Mouse (Mus musculus) Patski (cell line): ENCODE results near the gene Fsip1. TPM values are rescaled to one million over a fixed set of nuclear protein-coding genes. Genes with fewer than 3 reads are reported as not detected.
A peak's percentile ranks its signal among the peaks of the same experiment; 100 is the strongest.

ENCODE experiments used
- ATAC-seq: fragments of 100-300 bp; one replicate; pipeline ENCODE4 v1.8.0; 2021
- CTCF ChIA-PET: fragments of 350-600 bp; sonication (Branson Sonifier 250); formaldehyde crosslinking; loops from one replicate; lab custom pipeline; 2022; ENCODE audit warnings: inconsistent platforms; lab: Charles Lee
- POLR2A ChIA-PET: fragments of 350-600 bp; sonication (Branson Sonifier 250); formaldehyde crosslinking; loops from one replicate; lab custom pipeline; 2022; ENCODE audit warnings: antibody characterized with exemption, inconsistent platforms; lab: Charles Lee
- DNase-seq: peaks from one replicate; pipeline ENCODE4 v3.0.0-alpha.2; 2011; ENCODE audit warnings: low read depth, low spot score
- H3K27me3 ChIP-seq: fragments of 371-371 bp; one replicate; pipeline ENCODE4 v1.5.1; 2021
- CTCF ChIP-seq: fragments of 100-300 bp; IDR thresholded peaks from one replicate; pipeline ENCODE4 v1.5.1; 2021
- in situ Hi-C: fragments of 300-500 bp; cut with MboI; formaldehyde crosslinking; loops from 3 replicates; pipeline ENCODE4 v1.11.1; 2018; ENCODE audit warnings: low pct_unique_long_range_greater_than_20kb, mixed read lengths
- polyA plus RNA-seq: library from polyadenylated mRNA; unstranded; gene quantifications from one replicate; pipeline ENCODE4 v1.2.3, GENCODE M21; 2021

Fsip1 gene
- polyA plus RNA-seq, 1 experiment from 2014 or later, result 0.99 TPM

DNA sequence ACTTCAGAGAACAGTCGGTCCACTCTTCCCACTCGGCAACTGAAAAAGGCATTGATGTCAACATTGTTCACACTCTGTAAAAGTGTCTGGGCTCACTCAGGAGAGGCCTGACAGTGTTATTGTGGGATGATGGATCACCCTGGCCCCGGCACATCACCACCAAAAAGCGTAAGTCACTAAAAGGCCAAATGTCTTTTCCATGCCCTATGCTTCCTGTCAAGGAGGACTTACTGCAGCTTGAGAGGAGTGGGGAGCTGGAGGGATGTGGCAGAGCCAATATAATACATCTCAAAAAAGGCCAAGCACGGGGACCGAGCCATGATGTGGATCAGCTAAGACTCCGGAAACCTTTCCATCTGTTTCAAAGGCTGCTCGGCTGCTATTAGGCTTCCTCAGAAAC lies 2.2 kb downstream of the Fsip1 start:
- ChIA-PET CTCF (no interaction called here), POLR2A (interaction anchor here (0.6 kb wide), 1 partner anchor 238 kb away, joined by 7 read pairs; no protein-coding TSS in a partner anchor)
- in situ Hi-C loops, result no loop called here
- ATAC-seq (no peak), DNase-seq (no peak)
- no peak for TF ChIP-seq CTCF
- no peaks in the 10 kb centered on the region for H3K27me3 ChIP-seq

GRCm38 (mm10) chr2:118248966-118249365 lies 7.8 kb downstream of the Fsip1 start:
- in situ Hi-C loops, result loop anchor here (5.0 to 25.0 kb wide), 3 partner anchors 137 to 987 kb away; partner anchors contain the start of gene Thbs1
- ATAC-seq, result no peak
- ChIA-PET POLR2A (no interaction called here), CTCF (no interaction called here)
- TF ChIP-seq CTCF, result no peak
- H3K27me3 ChIP-seq, result no peaks in the 10 kb centered on the region
- no peak for DNase-seq

- ChIA-PET CTCF (no interaction called here), POLR2A (no interaction called here)
- in situ Hi-C loops, result loop anchor here (5.0 to 25.0 kb wide), 3 partner anchors 136 to 986 kb away; partner anchors contain the start of gene Thbs1
- no peak for TF ChIP-seq CTCF
- no peak for DNase-seq
- H3K27me3 ChIP-seq, result no peaks in the 10 kb centered on the region
- ATAC-seq, result no peak
These were observed 8.8 kb downstream of the Fsip1 start for GRCm38 (mm10) chr2:118248016-118248415.

- no peaks in the 10 kb centered on the region for H3K27me3 ChIP-seq
- ATAC-seq (no peak), DNase-seq (no peak)
- POLR2A ChIA-PET, result no interaction called here
- in situ Hi-C loops, result loop anchor here (5.0 to 25.0 kb wide), 3 partner anchors 134 to 984 kb away; partner anchors contain the start of gene Thbs1
- CTCF ChIA-PET, result interaction anchor here (1.0 to 4.8 kb wide), 4 partner anchors 24 to 131 kb away, joined by 3 to 28 read pairs (median 4); no protein-coding TSS in a partner anchor
- peak; percentile 85 for TF ChIP-seq CTCF
These were observed 10.9 kb downstream of the Fsip1 start for GRCm38 (mm10) chr2:118245914-118246313.

DNA sequence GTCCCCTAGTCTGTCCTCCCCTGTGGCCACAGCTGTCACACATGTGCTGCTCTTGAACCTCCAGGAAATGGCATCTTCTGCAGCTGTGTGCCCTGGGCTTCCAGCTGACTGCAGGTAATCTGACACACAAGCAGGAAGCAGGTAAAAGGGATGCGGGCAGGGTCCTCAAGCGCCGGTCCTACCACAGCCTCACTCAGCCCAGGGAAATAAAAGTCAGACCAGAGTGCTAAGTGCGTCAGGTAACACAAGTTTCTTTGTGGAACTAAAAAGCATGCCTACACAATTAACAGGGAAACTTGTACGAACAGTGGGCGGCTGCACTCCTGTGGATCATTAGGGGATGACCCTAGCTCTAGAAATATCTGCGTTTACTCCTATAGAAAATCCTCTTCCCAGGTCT lies 20.6 kb downstream of the Fsip1 start:
- DNase-seq (no peak), ATAC-seq (no peak)
- TF ChIP-seq CTCF, result no peak
- in situ Hi-C loops, result loop anchor here (25.0 kb wide), 1 partner anchor 974 kb away; no protein-coding TSS in a partner anchor
- no peaks in the 10 kb centered on the region for H3K27me3 ChIP-seq
- ChIA-PET POLR2A (interaction anchor here (1.2 to 1.6 kb wide), 2 partner anchors 117 to 122 kb away, joined by 3 read pairs; no protein-coding TSS in a partner anchor), CTCF (interaction anchor here (1.9 to 5.8 kb wide), 3 partner anchors 34 to 39 kb away, joined by 4 to 32 read pairs (median 4); no protein-coding TSS in a partner anchor)

DNA sequence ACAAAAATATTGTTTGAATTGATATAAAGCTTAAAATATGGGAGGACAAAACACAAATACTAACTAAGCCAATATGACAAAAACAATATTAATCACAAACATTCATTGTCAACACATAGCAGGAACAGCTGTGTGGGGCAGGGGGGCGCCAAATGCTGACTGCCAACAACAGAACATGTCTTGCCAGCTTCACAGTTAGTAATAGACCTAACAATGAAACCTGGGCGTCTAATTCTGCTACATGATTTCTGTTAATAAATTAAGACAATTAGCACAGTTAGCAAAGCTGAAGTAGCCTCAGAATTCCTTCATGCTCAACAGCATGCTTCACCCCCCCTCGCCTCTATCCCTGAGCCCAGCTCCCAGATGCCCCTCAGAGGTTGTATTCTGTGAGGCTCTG lies 21.2 kb downstream of the Fsip1 start:
- CTCF ChIA-PET, result interaction anchor here (2.3 to 5.8 kb wide), 2 partner anchors 33 to 36 kb away, joined by 4 to 32 read pairs; no protein-coding TSS in a partner anchor
- no peak for TF ChIP-seq CTCF
- no peaks in the 10 kb centered on the region for H3K27me3 ChIP-seq
- in situ Hi-C loops, result loop anchor here (25.0 kb wide), 1 partner anchor 973 kb away; no protein-coding TSS in a partner anchor
- DNase-seq (no peak), ATAC-seq (no peak)
- POLR2A ChIA-PET, result interaction anchor here (1.2 to 1.6 kb wide), 2 partner anchors 116 to 122 kb away, joined by 3 read pairs; no protein-coding TSS in a partner anchor

- DNase-seq (no peak), ATAC-seq (no peak)
- no peaks in the 10 kb centered on the region for H3K27me3 ChIP-seq
- in situ Hi-C loops, result loop anchor here (25.0 kb wide), 1 partner anchor 968 kb away; no protein-coding TSS in a partner anchor
- no peak for TF ChIP-seq CTCF
- POLR2A ChIA-PET, result no interaction called here
- CTCF ChIA-PET, result interaction anchor here (1.3 kb wide), 1 partner anchor 31 kb away, joined by 4 read pairs; no protein-coding TSS in a partner anchor
These were observed 26.2 kb downstream of the Fsip1 start for GRCm38 (mm10) chr2:118230544-118230943.

- ChIA-PET CTCF (no interaction called here), POLR2A (no interaction called here)
- no peaks in the 10 kb centered on the region for H3K27me3 ChIP-seq
- TF ChIP-seq CTCF, result peak; percentile 17
- DNase-seq, result no peak
- ATAC-seq, result no peak
- in situ Hi-C loops, result loop anchor here (25.0 kb wide), 1 partner anchor 966 kb away; no protein-coding TSS in a partner anchor
These were observed 28.2 kb downstream of the Fsip1 start for GRCm38 (mm10) chr2:118228486-118229079.

GRCm38 (mm10) chr2:118225316-118226041 lies 31.3 kb downstream of the Fsip1 start:
- DNase-seq, result no peak
- CTCF ChIA-PET, result interaction anchor here (1.3 to 2.6 kb wide), 3 partner anchors 19 to 26 kb away, joined by 4 to 6 read pairs (median 6); no protein-coding TSS in a partner anchor
- POLR2A ChIA-PET, result interaction anchor here (0.6 kb wide), 1 partner anchor 21 kb away, joined by 3 read pairs; no protein-coding TSS in a partner anchor
- no peak for TF ChIP-seq CTCF
- no peak for ATAC-seq
- H3K27me3 ChIP-seq, result no peaks in the 10 kb centered on the region
- in situ Hi-C loops, result loop anchor here (25.0 kb wide), 1 partner anchor 963 kb away; no protein-coding TSS in a partner anchor

- TF ChIP-seq CTCF, result no peak
- in situ Hi-C loops, result no loop called here
- peak; percentile 49 for DNase-seq
- no peak for ATAC-seq
- ChIA-PET POLR2A (interaction anchor here (0.9 kb wide), 1 partner anchor 24 kb away, joined by 3 read pairs; no protein-coding TSS in a partner anchor), CTCF (interaction anchor here (0.5 to 1.1 kb wide), 2 partner anchors 18 to 771 kb away, joined by 3 to 4 read pairs; no protein-coding TSS in a partner anchor)
- no peaks in the 10 kb centered on the region for H3K27me3 ChIP-seq
These were observed 38.7 kb downstream of the Fsip1 start for GRCm38 (mm10) chr2:118217993-118218595.
